Mouse (Mus musculus) spleen, postnatal 10 days (tissue): Measurements from ENCODE around the gene Klhl32.
"Not testable (repeated sequence)": the region's sequence is repeated elsewhere in the genome, so short reads cannot be mapped to it uniquely, and the experiment has no call there.

ENCODE experiments used
- DNase-seq, 2 experiments: peaks; one replicate each; pipeline ENCODE4 v3.0.0; 2021 to 2022; ENCODE audit warnings: low spot score in 2 of 2

Klhl32 gene

GRCm38 (mm10) chr4:24850401-24851325 is at the start of gene Klhl32:
TSS of gene Klhl32 (minus strand) at chr4:24851124.
- peak; percentile 7 to 55 for DNase-seq

GRCm38 (mm10) chr4:24899146-24899545 is 48.2 kb upstream of the Klhl32 start:
- no peak for DNase-seq

GRCm38 (mm10) chr4:24898636-24899035 is 47.7 kb upstream of the Klhl32 start:
- peak; percentile 8 to 14 for DNase-seq

GRCm38 (mm10) chr4:24897851-24898515 is 47.1 kb upstream of the Klhl32 start, which contains the start of gene Ndufaf4:
TSS of gene Ndufaf4 (plus strand) at chr4:24898083.
- peak; percentile 98 for DNase-seq

GRCm38 (mm10) chr4:24897351-24897750 is 46.4 kb upstream of the Klhl32 start:
- DNase-seq, result no peak

- no peak for DNase-seq
These were observed 45.9 kb upstream of the Klhl32 start for GRCm38 (mm10) chr4:24896829-24897228.

- no peak for DNase-seq
These were observed 43.7 kb upstream of the Klhl32 start for GRCm38 (mm10) chr4:24894625-24895024.

GRCm38 (mm10) chr4:24892293-24892692 is 41.4 kb upstream of the Klhl32 start:
- DNase-seq, result not testable (repeated sequence)

GRCm38 (mm10) chr4:24889386-24889785 is 38.5 kb upstream of the Klhl32 start:
- DNase-seq, result not testable (repeated sequence)

GRCm38 (mm10) chr4:24869230-24869629 is 18.3 kb upstream of the Klhl32 start:
- DNase-seq, result no peak

- no peak for DNase-seq
These were observed 14.8 kb upstream of the Klhl32 start for GRCm38 (mm10) chr4:24865691-24866090.

- DNase-seq, result no peak
These were observed 3.5 kb downstream of the Klhl32 start for GRCm38 (mm10) chr4:24847406-24847805.

GRCm38 (mm10) chr4:24845546-24845945 is 5.4 kb downstream of the Klhl32 start:
- no peak for DNase-seq

GRCm38 (mm10) chr4:24838567-24838966 is 12.4 kb downstream of the Klhl32 start:
- DNase-seq, result no peak

- no peak for DNase-seq
These were observed 15.4 kb downstream of the Klhl32 start for GRCm38 (mm10) chr4:24835555-24835954.

- DNase-seq, result no peak
These were observed 42.6 kb downstream of the Klhl32 start for GRCm38 (mm10) chr4:24808316-24808715.

GRCm38 (mm10) chr4:24801881-24802280 is 49.0 kb downstream of the Klhl32 start:
- DNase-seq, result no peak

GRCm38 (mm10) chr4:24801343-24801742 is 49.6 kb downstream of the Klhl32 start:
- no peak for DNase-seq

GRCm38 (mm10) chr4:24800345-24800936 is 50.5 kb downstream of the Klhl32 start:
- no peak for DNase-seq

- DNase-seq, result no peak
These were observed 51.9 kb downstream of the Klhl32 start for GRCm38 (mm10) chr4:24799037-24799436.

GRCm38 (mm10) chr4:24797868-24798267 is 53.1 kb downstream of the Klhl32 start:
- DNase-seq, result no peak

GRCm38 (mm10) chr4:24797280-24797679 is 53.6 kb downstream of the Klhl32 start:
- no peak for DNase-seq
